Mouse (Mus musculus) embryonic facial prominence, embryonic 11.5 days (tissue): ENCODE measurements around the gene Ceacam9. TPM values are rescaled to one million over a fixed set of nuclear protein-coding genes. Genes with fewer than 3 reads are reported as not detected.

ENCODE experiments used
- ATAC-seq: fragments of 200-750 bp; cut with Nextera tagmentation; replicated peaks from 2 replicates; pipeline ENCODE4 v1.8.0; 2017; ENCODE audit warnings: low read depth; ENCODE audit not compliant: insufficient number of reproducible peaks, low FRiP score, low TSS enrichment
- DNase-seq: peaks from one replicate; pipeline ENCODE4 v3.0.0-alpha.2; 2015; ENCODE audit warnings: low spot score
- H3K27ac ChIP-seq: fragments of 300-500 bp; sonication (generic); replicated peaks from 2 replicates; pipeline ENCODE4 v1.5.1; 2014; ENCODE audit warnings: mild to moderate bottlenecking, low read depth, low read length, control low read depth
- H3K27me3 ChIP-seq: fragments of 300-500 bp; sonication (generic); 2 replicates; pipeline ENCODE4 v1.6.1; 2014; ENCODE audit warnings: mild to moderate bottlenecking, low read length, moderate library complexity, mixed read lengths; ENCODE audit not compliant: control insufficient read depth, insufficient read depth
- H3K36me3 ChIP-seq: fragments of 300-500 bp; sonication (generic); replicated peaks from 2 replicates; pipeline ENCODE4 v1.6.1; 2014; ENCODE audit warnings: low read depth, mild to moderate bottlenecking, low read length, moderate library complexity, mixed read lengths; ENCODE audit not compliant: control insufficient read depth, insufficient read depth
- H3K4me1 ChIP-seq: fragments of 300-500 bp; sonication (generic); 2 replicates; pipeline ENCODE4 v1.6.1; 2014; ENCODE audit warnings: low read length, mixed read lengths; ENCODE audit not compliant: control insufficient read depth, insufficient read depth
- H3K4me2 ChIP-seq: fragments of 300-500 bp; sonication (generic); 2 replicates; pipeline ENCODE4 v1.6.1; 2014; ENCODE audit warnings: low read depth, mild to moderate bottlenecking, control low read depth, low read length, moderate library complexity
- H3K4me3 ChIP-seq: fragments of 300-500 bp; sonication (generic); 2 replicates; pipeline ENCODE4 v1.5.1; 2014; ENCODE audit warnings: low read depth, low read length, control low read depth
- H3K9ac ChIP-seq: fragments of 300-500 bp; sonication (generic); replicated peaks from 2 replicates; pipeline ENCODE4 v1.6.1; 2014; ENCODE audit warnings: mild to moderate bottlenecking, control low read depth, low read length
- H3K9me3 ChIP-seq: fragments of 300-500 bp; sonication (generic); replicated peaks from 2 replicates; pipeline ENCODE4 v1.6.1; 2016; ENCODE audit warnings: mild to moderate bottlenecking, low read length, inconsistent platforms, mixed read lengths; ENCODE audit not compliant: control insufficient read depth
- WGBS: fragments of 180-500 bp; shearing (Covaris S2); extraction: QIAGEN DNeasy Blood & Tissue Kit; methylation state at CpG from one replicate; pipeline ENCODE4 v1.1.7; 2014; 5-methylcytosine and 5-hydroxymethylcytosine counted together
- polyA plus RNA-seq: library from polyadenylated mRNA; unstranded; fragments of >200 nt; fragmentation: Nextera tagmentation; extraction: Ambion mirVana; gene quantifications from 2 replicates; pipeline ENCODE4 v1.2.1, GENCODE M21; 2014

Ceacam9 gene
- polyA plus RNA-seq, 1 experiment from 2014 or later, result not detected

DNA sequence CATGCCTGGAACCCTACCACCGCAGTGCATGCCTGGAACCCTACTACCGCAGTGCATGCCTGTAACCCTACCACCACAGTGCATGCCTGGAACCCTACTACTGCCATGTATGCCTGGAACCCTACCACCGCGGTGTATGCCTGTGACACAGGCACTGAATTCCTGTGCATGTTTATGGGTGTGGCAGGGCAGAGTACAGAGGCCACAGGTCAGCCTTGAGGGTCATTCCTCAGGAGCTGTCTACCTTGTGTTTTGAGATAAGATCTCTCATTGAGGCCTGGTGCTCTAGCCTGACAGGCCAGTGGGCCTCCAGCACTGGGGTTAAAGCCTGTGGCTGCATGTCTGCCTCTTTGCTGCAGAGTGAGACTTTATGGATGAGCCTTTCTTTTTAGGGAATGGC is 23.6 kb downstream of the Ceacam9 start:
- H3K4me1 ChIP-seq, result no peaks in the 10 kb centered on the region
- no peaks in the 10 kb centered on the region for H3K27me3 ChIP-seq
- H3K9ac ChIP-seq, result no peak overlapping the region
- H3K4me2 ChIP-seq, result no peak overlapping the region
- H3K4me3 ChIP-seq, result no peak overlapping the region
- H3K36me3 ChIP-seq, result peaks cover 5% of the 10 kb centered on the region
- no peak overlapping the region for H3K27ac ChIP-seq
- no peak for ATAC-seq
- no peaks in the 10 kb centered on the region for H3K9me3 ChIP-seq
- DNase-seq, result no peak
- WGBS, result 90% methylated on average over 4 of the region's 4 CpGs

- H3K9ac ChIP-seq, result no peak overlapping the region
- H3K27me3 ChIP-seq, result no peaks in the 10 kb centered on the region
- H3K36me3 ChIP-seq, result peaks cover 5% of the 10 kb centered on the region
- DNase-seq (peak; percentile 85), ATAC-seq (peak; percentile 58)
- H3K4me2 ChIP-seq, result no peak overlapping the region
- H3K27ac ChIP-seq, result no peak overlapping the region
- H3K4me3 ChIP-seq, result no peak overlapping the region
- H3K9me3 ChIP-seq, result no peaks in the 10 kb centered on the region
- WGBS, result 58% methylated on average over 3 of the region's 3 CpGs
- H3K4me1 ChIP-seq, result no peaks in the 10 kb centered on the region
Observed at GRCm38 (mm10) chr7:16746093-16746492, 24.4 kb downstream of the Ceacam9 start.

DNA sequence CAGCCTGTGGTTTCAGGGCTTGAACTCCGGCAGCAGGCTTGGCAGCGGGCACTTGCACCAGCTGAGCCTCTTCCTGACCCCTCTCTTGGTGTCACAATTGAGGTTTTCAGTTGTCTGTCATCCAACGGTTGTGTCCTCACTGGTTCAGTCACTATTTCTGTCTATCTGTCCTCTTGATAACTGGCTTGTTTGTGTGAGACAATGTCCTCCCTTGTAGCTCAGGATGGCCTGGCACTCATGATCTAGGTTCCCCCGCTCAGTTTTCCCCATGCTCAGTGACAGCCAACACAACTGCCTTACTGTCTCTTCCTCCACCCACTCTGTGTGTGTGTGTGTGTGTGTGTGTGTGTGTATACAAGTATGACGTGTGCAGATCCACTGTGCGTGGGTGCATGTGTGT is 25.9 kb downstream of the Ceacam9 start:
- WGBS, result 90% methylated on average over 6 of the region's 6 CpGs
- H3K4me2 ChIP-seq, result no peak overlapping the region
- ATAC-seq, result no peak

DNA sequence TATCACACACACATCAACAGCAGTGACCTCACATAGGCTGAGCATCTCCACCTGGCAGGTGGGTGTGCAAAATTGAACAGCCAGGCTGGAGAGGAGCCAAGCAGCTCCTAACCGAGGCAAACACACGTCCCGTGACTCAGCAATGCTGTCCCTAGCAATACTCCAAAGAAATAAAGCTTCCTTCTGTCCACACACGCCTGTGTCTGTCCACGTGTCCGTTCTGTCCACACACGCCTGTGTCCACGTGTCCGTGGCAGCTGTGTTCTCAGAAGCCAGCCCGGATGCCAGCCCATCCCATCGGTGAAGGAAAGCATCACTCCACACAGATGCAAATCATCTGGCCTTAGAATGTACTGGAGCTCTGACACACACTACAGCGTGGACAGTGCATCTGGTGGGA is 30.3 kb downstream of the Ceacam9 start:
- no peak overlapping the region for H3K27ac ChIP-seq
- H3K4me2 ChIP-seq, result no peak overlapping the region
- 87% methylated on average over 12 of the region's 12 CpGs for WGBS
- H3K4me1 ChIP-seq, result no peaks in the 10 kb centered on the region
- H3K9ac ChIP-seq, result no peak overlapping the region
- DNase-seq (no peak), ATAC-seq (no peak)
- no peak overlapping the region for H3K4me3 ChIP-seq
- no peaks in the 10 kb centered on the region for H3K27me3 ChIP-seq
- H3K36me3 ChIP-seq, result peaks cover 5% of the 10 kb centered on the region
- H3K9me3 ChIP-seq, result no peaks in the 10 kb centered on the region

More for the DNA sequence above, 25.9 kb downstream of the Ceacam9 start:
- no peak overlapping the region for H3K4me3 ChIP-seq
- H3K27ac ChIP-seq, result no peak overlapping the region
- no peak for DNase-seq
- H3K9me3 ChIP-seq, result no peaks in the 10 kb centered on the region
- H3K27me3 ChIP-seq, result no peaks in the 10 kb centered on the region
- H3K9ac ChIP-seq, result no peak overlapping the region
- H3K4me1 ChIP-seq, result no peaks in the 10 kb centered on the region
- H3K36me3 ChIP-seq, result peaks cover 5% of the 10 kb centered on the region

GRCm38 (mm10) chr7:16755362-16756017 is 33.8 kb downstream of the Ceacam9 start:
- Histone ChIP-seq H3K4me2 (no peak overlapping the region), H3K4me1 (no peaks in the 10 kb centered on the region), H3K4me3 (no peak overlapping the region), H3K9me3 (no peaks in the 10 kb centered on the region), H3K9ac (no peak overlapping the region), H3K36me3 (no peaks in the 10 kb centered on the region), H3K27me3 (no peaks in the 10 kb centered on the region), H3K27ac (no peak overlapping the region)
- DNase-seq (no peak), ATAC-seq (no peak)
- WGBS, result 71% methylated on average over 17 of the region's 17 CpGs

- Histone ChIP-seq H3K36me3 (no peaks in the 10 kb centered on the region), H3K4me3 (no peak overlapping the region), H3K27me3 (no peaks in the 10 kb centered on the region), H3K9ac (no peak overlapping the region), H3K4me2 (no peak overlapping the region), H3K9me3 (no peaks in the 10 kb centered on the region), H3K4me1 (no peaks in the 10 kb centered on the region), H3K27ac (no peak overlapping the region)
- no peak for ATAC-seq
- peak; percentile 45 for DNase-seq
- 80% methylated on average over 10 of the region's 11 CpGs for WGBS
Observed at GRCm38 (mm10) chr7:16758872-16759574, 37.3 kb downstream of the Ceacam9 start.

- no peak overlapping the region for H3K27ac ChIP-seq
- H3K36me3 ChIP-seq, result no peaks in the 10 kb centered on the region
- H3K4me3 ChIP-seq, result no peak overlapping the region
- WGBS, result 21% methylated on average over 8 of the region's 8 CpGs
- no peaks in the 10 kb centered on the region for H3K9me3 ChIP-seq
- no peaks in the 10 kb centered on the region for H3K4me1 ChIP-seq
- DNase-seq (peak; percentile 22), ATAC-seq (no peak)
- H3K27me3 ChIP-seq, result no peaks in the 10 kb centered on the region
- no peak overlapping the region for H3K4me2 ChIP-seq
- H3K9ac ChIP-seq, result no peak overlapping the region
Observed at GRCm38 (mm10) chr7:16760292-16760691, 38.6 kb downstream of the Ceacam9 start.

DNA sequence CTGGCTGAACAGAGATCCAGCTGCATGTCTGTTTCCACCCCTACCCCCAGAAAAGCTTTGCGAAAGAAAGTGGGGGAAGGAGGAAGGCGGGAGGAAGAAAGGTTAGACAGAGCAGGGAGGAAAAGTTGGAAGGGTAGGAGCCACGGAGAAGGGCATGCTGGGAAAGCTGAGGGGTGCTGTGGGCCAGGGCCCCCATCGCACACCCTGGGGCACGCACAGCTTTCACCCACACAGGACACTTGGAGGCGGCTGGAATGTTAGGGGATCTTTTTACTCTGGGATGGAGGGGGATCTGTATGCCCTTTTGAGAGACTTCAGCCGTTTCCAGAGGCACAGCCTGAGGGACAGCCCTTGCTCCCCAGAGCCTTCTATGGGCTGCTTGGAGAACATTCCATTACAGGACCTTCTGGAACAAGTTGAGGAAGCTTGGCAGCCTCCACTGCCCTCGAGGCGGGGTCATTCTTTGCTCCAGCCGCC is 39.3 kb downstream of the Ceacam9 start:
- WGBS, result 34% methylated on average over 10 of the region's 10 CpGs
- Histone ChIP-seq H3K4me2 (no peak overlapping the region), H3K27ac (no peak overlapping the region), H3K9ac (no peak overlapping the region), H3K36me3 (no peaks in the 10 kb centered on the region), H3K9me3 (no peaks in the 10 kb centered on the region), H3K4me3 (no peak overlapping the region), H3K27me3 (no peaks in the 10 kb centered on the region), H3K4me1 (no peaks in the 10 kb centered on the region)
- ATAC-seq (no peak), DNase-seq (no peak)
